Mouse (Mus musculus) MEL (cell line): ENCODE results near the gene Ddx42.

Experiments used
- EP300 ChIP-seq, 2 experiments: IDR thresholded peaks; 2 replicates each; pipeline ENCODE4 v1.6.1; 2011; ENCODE audit warnings: improper control_type of control experiment in 2 of 2, low read length in 2 of 2, low read depth in 1 of 2, mild to moderate bottlenecking in 1 of 2
- ZMIZ1 ChIP-seq: IDR thresholded peaks from 2 replicates; pipeline ENCODE4 v1.6.1; 2012; ENCODE audit warnings: low read depth, mild to moderate bottlenecking, inconsistent platforms, low read length, improper control_type of control experiment, moderate library complexity

GRCm38 (mm10) chr11:106260826-106261450 lies 44.2 kb downstream of the Ddx42 start:
- TF ChIP-seq EP300 (IDR thresholded peaks at IDR 0.05; ENCODE audit: low read depth in 1 of 2, low read length in 2 of 2) (no peak), ZMIZ1 (no peak)
